Mouse (Mus musculus) left cerebral cortex, postnatal 4 days (tissue): ENCODE measurements around the gene Slc16a12. TPM values are rescaled to one million over a fixed set of nuclear protein-coding genes. Genes with fewer than 3 reads are reported as not detected.
"Not testable (repeated sequence)": the region's sequence is repeated elsewhere in the genome, so short reads cannot be mapped to it uniquely, and the experiment has no call there.

ENCODE experiments used
- DNase-seq: peaks from one replicate; pipeline ENCODE4 v3.0.0-alpha.2; 2022
- intact Hi-C: fragments of 180-260 bp; cut with DNase I; formaldehyde crosslinking; loops from one replicate; pipeline ENCODE4 v1.15.1; 2025
- total RNA-seq, 2 experiments: library from RNA; stranded (reverse); gene quantifications; 2 replicates each; pipeline ENCODE4 v1.2.3; 2021

Slc16a12 gene
- total RNA-seq, 2 experiments from 2014 or later = 2.5 to 2.6 TPM

GRCm38 (mm10) chr19:34684857-34685256 is 62.2 kb downstream of the Slc16a12 start:
- intact Hi-C loops = no loop called here
- peak; percentile 57 for DNase-seq

GRCm38 (mm10) chr19:34678428-34678827 is 68.7 kb downstream of the Slc16a12 start:
- intact Hi-C loops = no loop called here
- no peak for DNase-seq

GRCm38 (mm10) chr19:34673476-34673875 is 73.6 kb downstream of the Slc16a12 start:
- peak; percentile 2 for DNase-seq

GRCm38 (mm10) chr19:34666127-34666526 is 81.0 kb downstream of the Slc16a12 start:
- intact Hi-C loops = loop anchor here (2.0 kb wide), 1 partner anchor 107 kb away; no protein-coding TSS in a partner anchor
- peak; percentile 68 for DNase-seq

More at GRCm38 (mm10) chr19:34673476-34673875, 73.6 kb downstream of the Slc16a12 start:
- intact Hi-C loops = no loop called here

GRCm38 (mm10) chr19:34662740-34663139 is 84.3 kb downstream of the Slc16a12 start:
- DNase-seq = no peak
- intact Hi-C loops = loop anchor here (5.0 kb wide), 3 partner anchors 330 to 1280 kb away; no protein-coding TSS in a partner anchor

GRCm38 (mm10) chr19:34662067-34662507 is 85.0 kb downstream of the Slc16a12 start:
- DNase-seq = peak; percentile 44
- intact Hi-C loops = loop anchor here (5.0 kb wide), 3 partner anchors 330 to 1280 kb away; no protein-coding TSS in a partner anchor

- intact Hi-C loops = no loop called here
- no peak for DNase-seq
Measured at GRCm38 (mm10) chr19:34656511-34657298, 90.4 kb downstream of the Slc16a12 start.

GRCm38 (mm10) chr19:34655227-34655805 is 91.8 kb downstream of the Slc16a12 start:
- intact Hi-C loops = no loop called here

GRCm38 (mm10) chr19:34650997-34651396 is 96.1 kb downstream of the Slc16a12 start:
- intact Hi-C loops = loop anchor here (5.0 kb wide), 1 partner anchor 304 kb away; no protein-coding TSS in a partner anchor
- no peak for DNase-seq

More at GRCm38 (mm10) chr19:34655227-34655805, 91.8 kb downstream of the Slc16a12 start:
- no peak for DNase-seq

- no peak for DNase-seq
- intact Hi-C loops = loop anchor here (5.0 kb wide), 1 partner anchor 303 kb away; no protein-coding TSS in a partner anchor
Measured at GRCm38 (mm10) chr19:34650276-34650675, 96.8 kb downstream of the Slc16a12 start.

- intact Hi-C loops, DNase-seq: not testable (repeated sequence)
Measured at GRCm38 (mm10) chr19:34647630-34648029, 99.5 kb downstream of the Slc16a12 start.

- no peak for DNase-seq
- intact Hi-C loops = loop anchor here (5.0 kb wide), 1 partner anchor 310 kb away; no protein-coding TSS in a partner anchor
Measured at GRCm38 (mm10) chr19:34642616-34643015, 104.5 kb downstream of the Slc16a12 start.

GRCm38 (mm10) chr19:34640623-34641022 is 106.5 kb downstream of the Slc16a12 start, which contains the start of the genes Ifit1bl2 and Ifit1:
Gene Ifit1bl2, minus strand, starts transcription at chr19:34640743.
Gene Ifit1, plus strand, starts transcription at chr19:34640871.
- intact Hi-C loops = loop anchor here (5.0 kb wide), 1 partner anchor 308 kb away; no protein-coding TSS in a partner anchor
- DNase-seq = no peak

GRCm38 (mm10) chr19:34636933-34637557 is 110.0 kb downstream of the Slc16a12 start:
- intact Hi-C loops = loop anchor here (10.0 kb wide), 1 partner anchor 92 kb away; no protein-coding TSS in a partner anchor
- peak; percentile 27 for DNase-seq

GRCm38 (mm10) chr19:34633484-34633883 is 113.6 kb downstream of the Slc16a12 start:
- intact Hi-C loops = loop anchor here (10.0 kb wide), 1 partner anchor 89 kb away; no protein-coding TSS in a partner anchor
- DNase-seq = no peak

- intact Hi-C loops = loop anchor here (10.0 kb wide), 1 partner anchor 87 kb away; no protein-coding TSS in a partner anchor
- no peak for DNase-seq
Measured at GRCm38 (mm10) chr19:34631487-34631886, 115.6 kb downstream of the Slc16a12 start.

- intact Hi-C loops = no loop called here
- DNase-seq = no peak
Measured at GRCm38 (mm10) chr19:34627496-34627895, 119.6 kb downstream of the Slc16a12 start.

- intact Hi-C loops = no loop called here
- no peak for DNase-seq
Measured at GRCm38 (mm10) chr19:34624663-34625062, 122.4 kb downstream of the Slc16a12 start.

- intact Hi-C loops = no loop called here
- DNase-seq = no peak
Measured at GRCm38 (mm10) chr19:34623781-34624180, 123.3 kb downstream of the Slc16a12 start.

- intact Hi-C loops = no loop called here
- DNase-seq = no peak
Measured at GRCm38 (mm10) chr19:34620871-34621270, 126.2 kb downstream of the Slc16a12 start.
